Mouse (Mus musculus) midbrain, embryonic 13.5 days (tissue): ENCODE results near the gene Krt4. TPM values are rescaled to one million over a fixed set of nuclear protein-coding genes. Genes with fewer than 3 reads are reported as not detected.

Experiments used
- ATAC-seq: fragments of 200-750 bp; cut with Nextera tagmentation; 2 replicates; pipeline ENCODE4 v1.8.0; 2017; ENCODE audit warnings: mild to moderate bottlenecking, moderate TSS enrichment, moderate library complexity
- H3K27ac ChIP-seq: fragments of 300-500 bp; sonication (generic); 2 replicates; pipeline ENCODE4 v1.5.1; 2015; ENCODE audit warnings: inconsistent platforms, mild to moderate bottlenecking, moderate library complexity
- H3K27me3 ChIP-seq: fragments of 300-500 bp; sonication (generic); 2 replicates; pipeline ENCODE4 v1.6.1; 2015; ENCODE audit warnings: mild to moderate bottlenecking, inconsistent platforms
- H3K36me3 ChIP-seq: fragments of 300-500 bp; sonication (generic); 2 replicates; pipeline ENCODE4 v1.6.1; 2015; ENCODE audit warnings: mild to moderate bottlenecking, inconsistent platforms
- H3K4me1 ChIP-seq: fragments of 300-500 bp; sonication (generic); replicated peaks from 2 replicates; pipeline ENCODE4 v1.6.1; 2015; ENCODE audit warnings: inconsistent platforms
- H3K4me2 ChIP-seq: fragments of 300-500 bp; sonication (generic); replicated peaks from 2 replicates; pipeline ENCODE4 v1.6.1; 2015; ENCODE audit warnings: moderate library complexity, mild to moderate bottlenecking, inconsistent platforms
- H3K4me3 ChIP-seq: fragments of 300-500 bp; sonication (generic); replicated peaks from 2 replicates; pipeline ENCODE4 v1.5.1; 2015; ENCODE audit warnings: mild to moderate bottlenecking, inconsistent platforms
- H3K9ac ChIP-seq: fragments of 300-500 bp; sonication (generic); replicated peaks from 2 replicates; pipeline ENCODE4 v1.6.1; 2015; ENCODE audit warnings: mild to moderate bottlenecking, inconsistent platforms
- H3K9me3 ChIP-seq: fragments of 300-500 bp; sonication (generic); 2 replicates; pipeline ENCODE4 v1.6.1; 2016; ENCODE audit warnings: mild to moderate bottlenecking, inconsistent platforms
- WGBS: fragments of 180-500 bp; shearing (Covaris S2); methylation state at CpG from one replicate; pipeline ENCODE4 v1.1.7; 2015; 5-methylcytosine and 5-hydroxymethylcytosine counted together
- polyA plus RNA-seq: library from polyadenylated mRNA; unstranded; fragments of >200 nt; fragmentation: Nextera tagmentation; extraction: Ambion mirVana; gene quantifications from 2 replicates; pipeline ENCODE4 v1.2.1, GENCODE M21; 2015

Krt4 gene
- polyA plus RNA-seq: 0.26 TPM in 1 of 2 replicates, not detected in the other

DNA sequence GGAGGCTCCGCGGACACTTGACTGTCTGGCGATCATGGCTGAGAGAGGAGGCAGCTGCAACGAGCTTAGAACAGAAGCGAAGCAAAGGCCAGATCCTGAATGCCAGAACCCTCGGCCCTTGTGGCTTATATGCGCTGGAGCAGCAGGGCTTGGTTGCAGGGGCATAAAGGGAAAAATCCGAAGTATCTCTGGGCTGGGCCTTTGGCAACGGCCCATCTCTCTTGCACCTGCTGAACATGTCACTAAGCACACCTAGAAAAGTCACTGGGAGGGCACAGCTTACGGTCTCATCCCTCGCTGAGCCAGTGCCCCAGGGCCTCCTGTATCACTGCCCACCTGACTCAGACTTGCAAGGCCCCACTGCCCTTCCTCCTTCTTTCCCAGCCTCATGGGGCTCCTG, at the start of gene Krt4:
Gene Krt4, minus strand, starts transcription at position 101 of the 400 bp plus-strand sequence.
- Histone ChIP-seq H3K27ac (no peak within 1 kb of the TSS), H3K27me3 (peaks cover 6% of the 10 kb centered on the region; the same call in 1 of the 2 replicates), H3K36me3 (no peaks in the 10 kb centered on the region), H3K4me1 (peaks cover 6% of the 10 kb centered on the region), H3K9me3 (no peaks in the 10 kb centered on the region), H3K9ac (no peak within 1 kb of the TSS; the same call in 1 of the 2 replicates), H3K4me2 (no peak within 1 kb of the TSS), H3K4me3 (no peak within 1 kb of the TSS)
- ATAC-seq: no peak
- WGBS: 81% methylated on average over 11 of the region's 11 CpGs

DNA sequence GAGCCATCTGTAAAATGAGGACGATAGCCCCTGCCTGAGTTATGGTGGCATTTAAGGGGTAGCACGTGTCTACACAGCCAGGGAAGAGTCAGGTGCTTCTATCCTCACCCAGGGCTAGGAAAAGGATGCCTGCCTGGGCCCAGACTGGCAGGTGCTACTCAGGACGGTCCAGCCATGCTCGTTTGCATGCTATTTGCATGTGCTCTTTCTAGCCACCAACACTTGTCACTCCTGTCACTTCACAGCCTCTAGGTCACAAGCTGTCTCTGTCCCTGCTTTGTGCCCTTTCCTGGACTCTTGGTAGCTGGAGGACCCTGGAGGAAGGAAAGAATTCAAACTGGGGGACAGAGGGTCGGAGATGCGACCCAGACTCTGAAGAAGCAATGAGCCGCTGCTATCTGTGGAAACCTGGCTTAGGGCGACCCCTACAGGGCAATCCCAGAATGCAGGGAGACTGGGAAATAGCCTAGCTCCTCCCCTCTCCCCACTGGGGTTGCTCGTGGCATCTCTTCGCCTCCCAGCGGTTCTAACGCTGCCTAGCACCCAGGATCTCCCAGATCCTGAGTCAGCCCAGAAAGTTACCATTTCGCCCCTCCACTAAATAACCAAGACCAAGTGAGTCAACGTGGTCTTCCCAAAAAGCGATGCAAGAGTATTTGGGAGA, 49.0 kb upstream of the Krt4 start:
- H3K27me3 ChIP-seq: 0 out of 2 replicates have a peak, but pooled peaks cover 7% of the 10 kb centered on the region
- no peak overlapping the region for H3K27ac ChIP-seq
- ATAC-seq: peak; percentile 57; the same call in 1 of the 2 replicates
- H3K36me3 ChIP-seq: no peaks in the 10 kb centered on the region
- H3K9me3 ChIP-seq: no peaks in the 10 kb centered on the region
- H3K4me3 ChIP-seq: no peak overlapping the region
- H3K4me1 ChIP-seq: peaks cover 17% of the 10 kb centered on the region
- H3K4me2 ChIP-seq: peak overlapping the region; percentile 18; the same call in 1 of the 2 replicates
- WGBS: 11% methylated on average over 15 of the region's 15 CpGs
- H3K9ac ChIP-seq: no peak overlapping the region

DNA sequence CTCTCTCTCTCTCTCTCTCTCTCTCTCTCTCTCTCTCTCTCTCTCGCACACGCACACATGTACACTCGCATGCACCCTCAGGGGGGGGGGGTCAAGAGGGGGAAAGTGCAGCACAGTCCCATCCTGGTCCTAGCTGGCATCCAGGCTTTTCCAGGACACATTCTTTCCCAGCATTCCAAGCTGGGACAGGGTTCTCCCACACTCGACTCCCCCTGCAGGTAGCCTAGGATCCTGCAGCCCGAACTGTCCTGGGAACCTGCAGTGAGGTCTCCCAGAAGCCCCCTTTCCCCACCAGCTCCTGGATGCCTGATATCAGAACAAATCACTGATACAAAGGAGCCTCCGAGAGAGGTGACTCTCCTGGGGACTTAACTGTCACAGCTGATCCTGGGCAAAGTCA, 46.0 kb upstream of the Krt4 start:
- no peak overlapping the region for H3K9ac ChIP-seq
- H3K27ac ChIP-seq: no peak overlapping the region
- H3K4me1 ChIP-seq: 0 out of 2 replicates have a peak, but pooled peaks cover 3% of the 10 kb centered on the region
- H3K27me3 ChIP-seq: 0 out of 2 replicates have a peak, but pooled peaks cover 4% of the 10 kb centered on the region
- no peaks in the 10 kb centered on the region for H3K9me3 ChIP-seq
- 0 out of 2 replicates have a peak, but pooled peaks have one; percentile 41 for ATAC-seq
- no peak overlapping the region for H3K4me3 ChIP-seq
- no peaks in the 10 kb centered on the region for H3K36me3 ChIP-seq
- H3K4me2 ChIP-seq: no peak overlapping the region
- WGBS: 5% methylated on average over 6 of the region's 6 CpGs

DNA sequence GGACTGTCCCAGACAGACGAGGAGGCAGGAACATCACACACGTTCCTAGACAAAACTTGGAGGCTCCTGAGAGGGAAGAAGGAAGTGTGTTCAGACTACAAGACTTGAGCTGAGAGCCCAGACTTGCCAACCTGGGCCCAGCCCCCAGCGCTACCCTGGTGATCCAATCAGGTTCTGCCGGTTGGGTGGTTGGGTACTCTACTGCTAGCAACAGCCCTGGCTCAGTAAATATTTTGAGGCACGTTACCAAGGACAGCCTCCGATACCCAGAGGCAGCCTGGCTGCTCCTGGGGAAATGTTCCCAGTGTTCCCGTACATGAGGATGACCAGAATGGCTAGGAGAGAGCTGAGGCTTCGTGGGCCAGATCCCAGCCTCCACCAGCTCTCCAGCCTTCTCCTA, 42.3 kb upstream of the Krt4 start:
- no peaks in the 10 kb centered on the region for H3K9me3 ChIP-seq
- 85% methylated on average over 8 of the region's 8 CpGs for WGBS
- H3K36me3 ChIP-seq: no peaks in the 10 kb centered on the region
- no peaks in the 10 kb centered on the region for H3K4me1 ChIP-seq
- H3K27ac ChIP-seq: no peak overlapping the region
- H3K9ac ChIP-seq: no peak overlapping the region
- ATAC-seq: no peak
- H3K27me3 ChIP-seq: no peaks in the 10 kb centered on the region
- no peak overlapping the region for H3K4me3 ChIP-seq
- H3K4me2 ChIP-seq: no peak overlapping the region

DNA sequence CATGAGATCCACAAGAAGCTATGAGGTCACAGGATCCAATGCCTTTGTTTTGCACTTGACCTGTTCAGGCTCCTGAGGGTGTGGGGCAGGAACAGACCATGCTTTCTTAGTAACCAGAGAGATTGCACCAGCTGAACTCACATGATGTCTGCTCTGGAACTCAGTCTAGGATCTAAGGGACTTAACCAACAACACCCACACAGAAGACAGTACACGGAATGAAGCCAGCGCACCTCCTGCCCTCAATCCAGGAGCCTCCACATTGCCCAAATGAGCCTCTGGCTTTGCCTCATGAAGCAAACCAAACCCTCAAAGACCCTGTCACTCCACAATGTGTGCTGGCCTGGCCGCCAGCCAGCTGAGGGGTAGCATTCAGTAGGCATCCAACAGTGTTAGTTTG, 34.4 kb upstream of the Krt4 start:
- H3K9me3 ChIP-seq: no peaks in the 10 kb centered on the region
- H3K4me2 ChIP-seq: no peak overlapping the region
- H3K27me3 ChIP-seq: no peaks in the 10 kb centered on the region
- H3K9ac ChIP-seq: no peak overlapping the region
- WGBS: 78% methylated on average over 3 of the region's 3 CpGs
- no peaks in the 10 kb centered on the region for H3K4me1 ChIP-seq
- no peak for ATAC-seq
- no peak overlapping the region for H3K27ac ChIP-seq
- H3K36me3 ChIP-seq: no peaks in the 10 kb centered on the region
- H3K4me3 ChIP-seq: no peak overlapping the region

DNA sequence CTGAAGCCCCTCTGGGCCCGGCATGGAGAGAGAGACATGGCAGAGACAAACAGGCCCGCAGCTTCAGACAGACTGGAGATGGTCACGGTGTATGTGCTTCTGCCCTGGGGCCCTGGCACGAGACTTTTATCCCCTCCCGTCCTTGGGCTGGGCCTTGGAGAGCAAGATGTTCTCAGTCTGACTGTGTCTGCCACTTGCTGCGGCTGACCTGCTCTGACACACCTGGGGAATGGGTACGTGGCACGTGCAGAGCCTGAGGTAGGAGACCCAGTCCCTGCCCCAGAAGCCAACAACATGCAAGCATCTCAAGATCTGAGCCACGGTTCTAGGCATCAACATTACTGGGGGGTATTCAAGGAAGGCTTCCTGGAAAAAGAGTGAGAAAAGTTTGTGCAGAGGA, 29.7 kb upstream of the Krt4 start, which contains the start of gene Krt78:
Gene Krt78, minus strand, starts transcription at position 101 of the 400 bp plus-strand sequence.
- WGBS: 86% methylated on average over 9 of the region's 9 CpGs
- ATAC-seq: no peak
- H3K27me3 ChIP-seq: no peaks in the 10 kb centered on the region

DNA sequence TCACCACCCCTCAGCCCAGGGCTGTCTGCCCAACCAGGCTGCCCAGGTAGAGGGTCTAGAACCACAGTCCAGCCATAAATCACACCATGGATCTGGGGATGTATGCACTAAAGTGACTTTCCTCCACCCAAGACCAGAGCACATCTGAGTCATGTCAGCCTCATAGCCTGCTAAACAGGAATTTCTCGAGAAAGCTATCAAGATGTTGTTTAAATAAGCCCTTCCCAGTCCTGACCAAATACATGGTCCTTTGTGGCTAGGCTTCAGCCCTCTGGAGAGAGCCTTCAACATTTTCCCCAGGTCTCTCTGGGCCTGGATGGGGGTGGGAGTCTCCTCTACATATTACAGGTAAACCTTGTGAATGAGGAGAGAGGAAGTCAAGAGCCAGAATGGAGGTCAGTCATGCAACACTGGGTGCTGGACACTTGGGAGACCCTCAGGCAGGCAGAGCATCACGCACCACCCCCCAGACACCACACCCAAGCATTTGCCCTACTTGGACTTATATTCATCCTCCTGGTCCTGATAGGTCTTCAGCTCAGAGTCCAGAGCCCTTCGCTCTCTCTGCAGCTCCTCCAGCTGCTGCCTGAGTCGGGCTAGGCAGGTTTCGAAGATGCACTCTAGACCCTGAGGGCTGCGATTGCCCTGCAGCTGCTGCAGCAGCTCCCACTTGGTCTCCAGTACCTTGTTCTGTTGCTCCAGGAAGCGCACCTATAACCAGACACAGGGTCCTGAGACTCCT, 28.4 kb upstream of the Krt4 start:
- no peaks in the 10 kb centered on the region for H3K4me1 ChIP-seq
- H3K4me2 ChIP-seq: no peak overlapping the region
- H3K36me3 ChIP-seq: no peaks in the 10 kb centered on the region
- H3K9ac ChIP-seq: no peak overlapping the region
- H3K27ac ChIP-seq: no peak overlapping the region
- no peak for ATAC-seq
- H3K9me3 ChIP-seq: no peaks in the 10 kb centered on the region
- 90% methylated on average over 7 of the region's 7 CpGs for WGBS
- no peak overlapping the region for H3K4me3 ChIP-seq
- no peaks in the 10 kb centered on the region for H3K27me3 ChIP-seq

More for the DNA sequence above, 29.7 kb upstream of the Krt4 start, which contains the start of gene Krt78:
- H3K4me3 ChIP-seq: no peak within 1 kb of the TSS
- no peaks in the 10 kb centered on the region for H3K36me3 ChIP-seq
- no peak within 1 kb of the TSS for H3K9ac ChIP-seq
- no peaks in the 10 kb centered on the region for H3K9me3 ChIP-seq
- no peak within 1 kb of the TSS for H3K27ac ChIP-seq
- H3K4me2 ChIP-seq: no peak within 1 kb of the TSS
- no peaks in the 10 kb centered on the region for H3K4me1 ChIP-seq

DNA sequence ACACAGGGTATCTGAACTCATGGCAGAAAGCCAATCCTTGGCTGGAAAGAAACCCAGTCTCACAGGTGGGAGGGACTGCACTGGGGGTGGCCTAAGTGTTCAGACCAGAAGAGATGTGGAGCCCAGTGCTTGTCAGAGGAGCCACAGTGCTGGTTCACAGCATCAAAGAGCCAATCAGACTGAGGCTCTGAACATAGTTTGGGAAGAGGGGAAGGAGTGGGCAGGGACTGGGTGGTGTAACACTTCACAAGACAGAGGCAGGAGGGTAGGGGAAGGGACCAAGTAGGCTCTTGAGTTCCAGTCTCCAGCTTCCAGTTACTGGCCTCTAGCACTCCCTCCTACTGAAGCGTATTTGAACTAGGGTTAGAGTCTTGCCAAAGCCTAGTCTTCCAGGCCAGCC, 20.9 kb upstream of the Krt4 start:
- Histone ChIP-seq H3K4me3 (no peak overlapping the region), H3K36me3 (no peaks in the 10 kb centered on the region), H3K27ac (no peak overlapping the region), H3K4me1 (peaks cover 5% of the 10 kb centered on the region; the same call in 1 of the 2 replicates), H3K9ac (no peak overlapping the region), H3K27me3 (no peaks in the 10 kb centered on the region), H3K9me3 (no peaks in the 10 kb centered on the region), H3K4me2 (no peak overlapping the region)
- WGBS: 100% methylated on average over 1 of the region's 1 CpGs
- ATAC-seq: no peak

DNA sequence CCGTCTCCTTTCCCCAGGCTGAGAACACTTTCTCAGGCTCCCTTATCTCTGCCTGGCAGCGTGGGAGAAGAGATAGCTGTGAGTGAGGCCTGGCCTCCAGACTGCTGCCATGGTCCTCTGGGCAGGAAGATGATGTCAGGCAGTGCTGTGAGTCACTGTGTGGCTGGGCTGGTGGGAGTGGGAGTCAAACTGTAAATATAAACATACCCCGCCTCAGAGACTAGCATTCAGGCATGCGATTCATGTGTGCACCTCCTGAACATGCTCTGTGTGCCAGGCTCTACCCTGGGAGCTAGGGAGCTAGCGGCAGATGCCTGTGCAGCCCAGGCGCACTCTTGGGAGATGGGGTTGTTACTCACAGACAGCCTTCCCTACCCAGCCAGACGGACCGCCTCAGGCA, 17.4 kb upstream of the Krt4 start:
- 83% methylated on average over 8 of the region's 8 CpGs for WGBS
- ATAC-seq: no peak
- H3K27ac ChIP-seq: no peak overlapping the region
- H3K4me1 ChIP-seq: peaks cover 5% of the 10 kb centered on the region; the same call in 1 of the 2 replicates
- no peaks in the 10 kb centered on the region for H3K27me3 ChIP-seq
- no peak overlapping the region for H3K9ac ChIP-seq
- no peak overlapping the region for H3K4me2 ChIP-seq
- H3K4me3 ChIP-seq: no peak overlapping the region
- no peaks in the 10 kb centered on the region for H3K36me3 ChIP-seq
- H3K9me3 ChIP-seq: no peaks in the 10 kb centered on the region

DNA sequence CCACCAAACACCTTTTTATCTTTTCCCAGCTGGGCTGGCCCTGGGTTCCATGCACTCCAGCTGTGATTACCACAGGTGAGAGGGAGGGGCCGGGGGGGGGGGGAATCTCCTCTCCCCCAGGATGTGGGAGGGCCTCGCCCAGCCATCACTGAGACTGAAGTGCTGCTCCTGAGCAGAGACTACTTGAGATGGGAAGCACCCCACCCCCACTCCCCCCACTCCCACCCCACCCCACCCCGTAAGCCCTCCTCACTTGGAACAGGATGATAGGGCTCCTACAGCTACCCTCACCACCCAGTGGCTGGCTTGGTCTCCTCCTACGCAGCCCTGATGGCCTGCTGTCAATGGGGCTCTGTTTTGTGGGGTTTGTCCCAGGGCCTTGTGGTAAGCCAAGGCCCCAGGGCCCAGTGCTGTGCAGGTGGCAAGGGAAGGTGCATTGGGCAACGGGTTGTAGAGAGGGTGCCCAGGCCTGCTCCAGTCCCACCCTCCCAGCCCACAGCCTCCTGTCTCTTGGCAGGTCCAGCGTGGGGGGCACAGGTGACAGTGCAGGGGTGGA, 15.8 kb upstream of the Krt4 start, which contains the start of gene Krt79:
Gene Krt79, minus strand, starts transcription at position 51 of the 556 bp plus-strand sequence.
- Histone ChIP-seq H3K4me1 (peaks cover 5% of the 10 kb centered on the region; the same call in 1 of the 2 replicates), H3K36me3 (no peaks in the 10 kb centered on the region), H3K9ac (no peak within 1 kb of the TSS), H3K4me3 (no peak within 1 kb of the TSS), H3K27ac (no peak within 1 kb of the TSS), H3K9me3 (no peaks in the 10 kb centered on the region), H3K4me2 (no peak within 1 kb of the TSS), H3K27me3 (no peaks in the 10 kb centered on the region)
- 65% methylated on average over 6 of the region's 6 CpGs for WGBS
- ATAC-seq: no peak

DNA sequence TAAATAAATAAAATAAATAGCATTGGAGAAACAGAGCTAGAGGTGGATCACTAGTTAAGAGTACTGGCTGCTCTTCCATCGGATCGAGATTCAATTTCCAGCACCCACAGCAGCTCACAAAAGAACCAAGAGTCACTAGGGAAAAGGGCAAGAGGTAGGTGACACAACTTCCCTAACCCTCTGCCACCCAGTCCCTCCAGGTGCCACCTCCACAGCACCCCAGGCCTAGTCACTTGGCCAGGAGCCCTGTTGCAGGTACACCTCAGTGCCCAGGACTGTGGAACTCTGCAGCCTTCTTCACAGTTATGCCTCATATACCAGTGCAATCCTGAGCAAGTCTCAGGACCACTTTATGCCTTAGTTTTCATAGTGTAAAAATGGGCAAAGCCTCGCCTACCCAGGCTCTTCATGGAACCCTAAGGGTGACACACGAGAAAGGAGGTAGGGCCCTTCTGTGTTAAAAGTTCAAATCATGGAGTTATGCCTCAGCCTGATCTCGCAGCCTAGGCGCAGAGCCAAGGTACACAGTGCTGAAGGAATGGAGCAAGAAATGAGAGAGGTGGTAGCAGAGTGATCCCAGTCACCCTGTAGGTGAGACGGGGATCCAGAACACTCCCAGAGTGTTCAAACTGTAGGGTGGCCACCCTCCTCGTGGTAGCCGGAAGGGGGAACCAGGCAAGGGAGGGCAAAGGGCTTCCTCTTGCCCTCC, 14.2 kb upstream of the Krt4 start:
- Histone ChIP-seq H3K4me1 (peaks cover 5% of the 10 kb centered on the region; the same call in 1 of the 2 replicates), H3K4me3 (no peak overlapping the region), H3K27ac (no peak overlapping the region), H3K27me3 (no peaks in the 10 kb centered on the region), H3K9ac (no peak overlapping the region), H3K36me3 (no peaks in the 10 kb centered on the region), H3K4me2 (no peak overlapping the region), H3K9me3 (no peaks in the 10 kb centered on the region)
- ATAC-seq: no peak
- 90% methylated on average over 9 of the region's 9 CpGs for WGBS
